Mouse (Mus musculus): ENCODE measurements around the gene Hip1. TPM values are rescaled to one million over a fixed set of nuclear protein-coding genes. Genes with fewer than 3 reads are reported as not detected.
A peak's percentile ranks its signal among the peaks of the same experiment; 100 is the strongest.

Hip1 gene
- 8.0 and 8.1 TPM in 2 replicates for polyA plus RNA-seq (2016; fragmentation: Nextera tagmentation; extraction: Ambion mirVana)

DNA sequence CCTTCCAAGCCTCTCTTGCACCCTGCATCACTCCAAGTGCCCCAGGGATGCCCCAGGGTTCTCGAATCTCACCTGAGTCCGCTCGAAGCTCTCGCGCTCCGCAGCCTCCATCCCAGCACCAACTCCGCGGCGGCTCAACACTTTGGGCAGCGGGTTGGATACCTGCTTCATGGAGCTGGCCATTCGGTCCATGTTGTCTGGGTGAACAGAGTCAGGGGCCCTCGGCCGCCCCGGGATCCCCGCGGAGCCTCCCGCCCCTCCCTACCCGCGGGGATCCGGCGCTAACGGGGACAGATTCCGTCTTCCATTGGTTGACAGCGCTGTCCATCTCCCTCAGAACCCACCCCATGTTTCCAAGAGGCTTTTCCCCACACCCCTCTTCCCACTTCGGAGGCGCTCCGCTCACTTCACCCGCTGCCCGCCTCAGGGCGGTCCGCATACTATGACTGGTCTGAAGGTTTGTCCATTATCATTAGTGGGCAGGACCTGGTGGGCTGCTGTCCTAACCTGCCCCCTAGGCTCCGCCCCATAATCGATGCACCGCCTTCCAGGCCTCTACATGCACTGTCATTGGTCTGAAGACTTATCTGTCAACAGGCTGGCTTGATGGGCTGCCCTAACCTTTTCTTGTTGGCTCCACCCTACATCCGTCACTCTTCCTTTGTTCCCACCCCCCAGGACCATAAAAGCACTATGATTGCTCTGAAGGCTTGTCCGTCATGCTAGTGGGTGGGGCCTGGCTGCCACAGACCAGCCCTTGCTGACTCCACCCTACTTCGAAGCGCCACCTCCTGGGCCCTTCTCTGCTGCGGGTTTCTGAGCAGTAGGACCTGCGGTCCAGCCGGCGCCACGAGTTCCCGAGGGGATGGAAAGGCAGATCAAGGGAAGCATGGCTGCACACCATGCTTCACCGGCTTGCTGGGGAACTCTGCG, at the start of gene Hip1:
Gene Hip1, minus strand, starts transcription at position 256 of the 933 bp plus-strand sequence.
- Histone ChIP-seq H3K9ac (peak within 1 kb of the TSS; percentile 53), H3K27ac (no peak within 1 kb of the TSS), H3K9me3 (replicated peaks) (no peaks in the 10 kb centered on the region), H3K4me2 (peak within 1 kb of the TSS; percentile 76), H3K4me3 (peak within 1 kb of the TSS; percentile 63), H3K4me1 (peaks cover 13% of the 10 kb centered on the region), H3K27me3 (replicated peaks) (peaks cover 34% of the 10 kb centered on the region), H3K36me3 (no peaks in the 10 kb centered on the region)
- peak; percentile 96 for ATAC-seq
- under 1% methylated on average over 46 of the region's 46 CpGs for WGBS (ENCODE audit: insufficient replicate concordance)

DNA sequence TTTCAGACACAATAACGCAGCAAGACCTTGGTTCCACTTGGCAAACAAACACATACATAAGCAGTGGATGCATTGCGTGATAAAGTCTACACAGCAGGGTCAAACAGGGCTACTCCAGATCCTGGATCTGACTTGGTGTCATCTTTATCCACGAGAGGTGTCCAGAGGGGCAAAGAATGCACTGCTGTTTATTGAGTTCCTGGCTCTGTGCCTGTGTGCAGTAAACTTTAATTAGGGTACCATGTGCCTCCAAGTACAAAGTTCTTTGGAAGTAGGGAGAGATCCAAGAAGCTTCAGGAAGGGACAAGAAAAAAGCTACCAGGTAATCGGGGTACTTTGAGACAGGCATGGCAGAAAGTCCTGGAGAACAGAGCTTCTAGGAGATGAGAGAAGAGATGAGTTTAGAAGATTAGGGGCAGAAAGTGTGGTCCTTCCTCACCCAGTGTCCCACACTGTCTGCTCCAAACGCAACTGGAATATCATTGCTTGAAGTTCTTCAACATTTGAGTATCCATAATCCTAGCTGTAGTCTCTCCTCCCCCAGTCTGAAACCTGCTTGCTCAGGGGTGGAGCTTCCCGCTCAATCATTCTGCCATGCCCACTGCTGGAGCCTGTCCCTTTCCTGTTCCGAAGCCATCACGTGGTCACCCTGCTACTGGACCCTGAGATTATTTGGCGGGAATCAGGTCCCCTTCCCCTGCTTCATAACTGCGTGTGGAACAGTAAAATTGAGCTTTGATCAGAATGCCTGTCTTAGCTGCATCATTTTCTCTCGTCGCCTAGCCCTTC, 45.3 kb upstream of the Hip1 start:
- Histone ChIP-seq H3K27ac (no peak overlapping the region), H3K4me2 (no peak overlapping the region), H3K4me3 (no peak overlapping the region), H3K9me3 (replicated peaks) (no peaks in the 10 kb centered on the region; the same call in 1 of the 2 replicates), H3K36me3 (no peaks in the 10 kb centered on the region), H3K9ac (no peak overlapping the region), H3K4me1 (peaks cover 4% of the 10 kb centered on the region), H3K27me3 (replicated peaks) (no peaks in the 10 kb centered on the region)
- ATAC-seq = no peak
- WGBS (ENCODE audit: insufficient replicate concordance) = 60% methylated on average over 12 of the region's 12 CpGs

DNA sequence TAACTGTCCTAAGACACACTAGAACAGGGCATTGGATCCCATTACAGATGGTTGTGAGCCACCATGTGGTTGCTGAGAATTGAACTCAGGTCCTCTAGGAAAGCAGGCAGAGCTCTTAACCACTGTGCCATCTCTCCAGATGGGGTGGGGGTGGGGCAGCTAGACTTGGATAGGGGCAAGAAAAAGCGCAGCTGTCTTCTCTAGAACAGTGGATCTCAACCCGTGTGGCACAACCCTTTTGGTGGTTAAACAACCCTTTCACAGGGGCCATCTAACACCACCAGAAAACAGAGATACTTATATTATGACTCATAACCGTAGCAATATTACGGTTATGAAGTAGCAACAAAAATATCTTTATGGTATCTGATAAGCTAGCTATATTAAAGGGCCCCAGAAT, 42.8 kb upstream of the Hip1 start:
- 67% methylated on average over 4 of the region's 4 CpGs for WGBS (ENCODE audit: insufficient replicate concordance)
- H3K27ac ChIP-seq = no peak overlapping the region
- H3K9ac ChIP-seq = no peak overlapping the region
- no peak overlapping the region for H3K4me3 ChIP-seq
- ATAC-seq = no peak
- no peaks in the 10 kb centered on the region for H3K27me3 ChIP-seq (replicated peaks)
- H3K4me2 ChIP-seq = no peak overlapping the region
- H3K36me3 ChIP-seq = no peaks in the 10 kb centered on the region
- H3K4me1 ChIP-seq = peaks cover 4% of the 10 kb centered on the region
- H3K9me3 ChIP-seq (replicated peaks) = no peaks in the 10 kb centered on the region; the same call in 1 of the 2 replicates

DNA sequence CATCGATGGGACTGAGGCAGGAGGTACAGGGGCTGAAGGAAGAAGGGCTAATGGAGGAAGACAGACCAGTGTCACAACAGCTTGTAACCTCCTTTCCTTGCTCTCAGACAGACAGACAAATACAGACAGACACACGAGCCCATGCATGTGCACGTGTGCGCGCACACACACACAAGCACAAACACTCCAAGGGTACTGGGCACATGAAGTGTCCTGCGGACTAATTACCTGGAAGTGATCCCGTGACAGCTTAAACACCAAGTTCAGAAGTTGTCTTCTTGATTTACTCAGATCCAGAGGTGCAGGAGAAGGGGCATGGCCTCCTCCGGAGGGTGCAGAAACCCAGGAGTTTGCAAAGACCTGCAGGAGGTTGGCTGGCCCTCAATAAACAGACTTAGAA, 40.8 kb upstream of the Hip1 start:
- H3K27ac ChIP-seq = no peak overlapping the region
- H3K27me3 ChIP-seq (replicated peaks) = no peaks in the 10 kb centered on the region
- peaks cover 4% of the 10 kb centered on the region for H3K4me1 ChIP-seq
- 0 out of 2 replicates have a peak, but pooled peaks cover 3% of the 10 kb centered on the region for H3K9me3 ChIP-seq (replicated peaks)
- no peaks in the 10 kb centered on the region for H3K36me3 ChIP-seq
- no peak for ATAC-seq
- no peak overlapping the region for H3K4me2 ChIP-seq
- H3K4me3 ChIP-seq = no peak overlapping the region
- H3K9ac ChIP-seq = no peak overlapping the region
- 74% methylated on average over 8 of the region's 8 CpGs for WGBS (ENCODE audit: insufficient replicate concordance)

DNA sequence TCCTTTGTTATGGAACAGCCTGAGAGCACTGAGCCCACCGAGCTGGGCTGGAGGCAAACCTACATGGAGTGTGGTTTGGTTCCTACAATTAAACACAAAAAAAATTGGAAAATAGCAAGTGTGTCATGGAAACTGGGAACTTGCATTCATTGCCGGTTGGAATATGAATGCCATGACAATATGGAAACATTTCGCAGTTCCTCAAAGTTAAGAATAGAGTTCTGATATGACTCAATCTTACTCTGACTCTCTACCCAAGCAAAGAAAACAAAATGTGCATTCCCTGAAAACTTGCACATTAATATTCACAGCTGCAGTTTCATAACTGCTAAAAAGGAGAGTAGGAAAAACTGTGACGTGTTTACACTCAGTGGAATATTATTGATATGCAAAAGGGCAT, 37.4 kb upstream of the Hip1 start:
- peaks cover 4% of the 10 kb centered on the region for H3K4me1 ChIP-seq
- no peak overlapping the region for H3K4me2 ChIP-seq
- no peak overlapping the region for H3K9ac ChIP-seq
- H3K27me3 ChIP-seq (replicated peaks) = no peaks in the 10 kb centered on the region
- no peak for ATAC-seq
- 64% methylated on average over 4 of the region's 4 CpGs for WGBS (ENCODE audit: insufficient replicate concordance)
- H3K4me3 ChIP-seq = no peak overlapping the region
- H3K36me3 ChIP-seq = no peaks in the 10 kb centered on the region
- H3K27ac ChIP-seq = no peak overlapping the region
- H3K9me3 ChIP-seq (replicated peaks) = 0 out of 2 replicates have a peak, but pooled peaks cover 3% of the 10 kb centered on the region

DNA sequence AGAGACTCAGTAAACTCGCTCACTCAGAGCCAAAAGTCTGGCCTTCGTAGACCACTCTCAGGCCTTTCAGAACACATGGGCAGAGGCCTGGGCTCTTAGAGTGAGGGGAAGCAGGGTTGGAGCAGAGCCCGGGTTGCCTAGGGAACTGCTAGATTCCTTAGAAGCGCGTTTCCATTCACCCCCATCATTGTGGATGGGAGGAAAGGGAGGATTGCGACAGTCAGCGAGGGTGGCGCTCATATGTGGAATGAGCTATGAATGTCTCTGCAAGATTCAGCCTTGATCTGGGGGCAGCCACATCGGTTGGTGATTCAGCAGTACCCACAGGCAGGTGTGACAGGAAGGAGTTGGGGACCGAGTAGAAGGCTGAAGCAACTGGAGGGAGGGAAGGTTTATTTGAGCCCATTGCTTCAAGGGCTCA, 34.4 kb upstream of the Hip1 start:
- no peak overlapping the region for H3K4me3 ChIP-seq
- no peak for ATAC-seq
- H3K36me3 ChIP-seq = no peaks in the 10 kb centered on the region
- H3K4me1 ChIP-seq = no peaks in the 10 kb centered on the region
- no peak overlapping the region for H3K4me2 ChIP-seq
- H3K27me3 ChIP-seq (replicated peaks) = no peaks in the 10 kb centered on the region; the same call in 1 of the 2 replicates
- WGBS (ENCODE audit: insufficient replicate concordance) = 72% methylated on average over 10 of the region's 10 CpGs
- 0 out of 2 replicates have a peak, but pooled peaks cover 3% of the 10 kb centered on the region for H3K9me3 ChIP-seq (replicated peaks)
- no peak overlapping the region for H3K9ac ChIP-seq
- H3K27ac ChIP-seq = no peak overlapping the region

DNA sequence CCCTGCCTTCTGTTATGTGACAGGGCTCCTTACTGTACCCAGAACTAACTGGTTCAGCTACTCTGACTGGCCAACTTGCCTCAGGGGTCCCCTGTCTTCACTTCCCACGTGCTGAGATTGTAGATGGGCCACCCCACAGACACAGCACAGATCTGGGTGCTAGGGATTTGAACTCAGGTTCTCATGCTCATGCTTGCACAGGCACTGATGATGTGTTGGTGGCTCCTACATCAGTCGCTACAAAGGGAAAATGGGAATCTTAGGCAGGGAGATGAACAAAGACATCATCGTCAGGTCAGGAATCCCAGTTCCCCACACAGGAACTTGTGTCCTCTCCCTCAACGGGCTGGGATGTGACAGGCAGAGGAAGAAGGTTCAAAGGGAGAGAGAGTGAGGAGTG, 31.1 kb upstream of the Hip1 start:
- no peak for ATAC-seq
- Histone ChIP-seq H3K36me3 (no peaks in the 10 kb centered on the region), H3K4me1 (no peaks in the 10 kb centered on the region), H3K9ac (no peak overlapping the region), H3K9me3 (replicated peaks) (0 out of 2 replicates have a peak, but pooled peaks cover under 1% of the 10 kb centered on the region), H3K27me3 (replicated peaks) (peaks cover 9% of the 10 kb centered on the region), H3K4me2 (no peak overlapping the region), H3K4me3 (no peak overlapping the region), H3K27ac (no peak overlapping the region)
- WGBS (ENCODE audit: insufficient replicate concordance) = 52% methylated on average over 4 of the region's 4 CpGs

DNA sequence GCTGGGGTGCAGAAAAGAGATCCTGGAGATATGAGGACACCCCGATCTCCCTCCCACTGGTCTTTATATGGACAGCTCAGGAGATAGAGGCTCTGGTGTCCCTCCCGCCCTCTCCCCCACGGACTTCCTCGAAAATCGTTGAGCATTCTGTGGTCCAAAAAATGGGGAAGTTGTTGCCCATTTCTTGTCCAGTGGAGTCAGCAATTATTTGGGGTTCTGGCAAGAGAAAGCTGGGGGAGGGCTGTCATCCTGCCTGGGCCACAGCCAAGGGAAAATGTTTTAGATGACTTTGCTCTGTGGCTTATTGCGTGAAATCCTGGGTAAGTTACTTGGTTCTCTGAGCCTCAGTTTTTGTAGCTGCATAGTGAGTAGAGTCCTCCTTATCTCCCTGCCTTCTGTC, 28.1 kb upstream of the Hip1 start, which contains the start of gene Ccl24:
Gene Ccl24, minus strand, starts transcription at position 44 of the 400 bp plus-strand sequence.
- Histone ChIP-seq H3K9ac (no peak within 1 kb of the TSS), H3K4me2 (no peak within 1 kb of the TSS), H3K4me1 (no peaks in the 10 kb centered on the region), H3K9me3 (replicated peaks) (no peaks in the 10 kb centered on the region), H3K4me3 (no peak within 1 kb of the TSS), H3K27me3 (replicated peaks) (peaks cover 9% of the 10 kb centered on the region), H3K36me3 (no peaks in the 10 kb centered on the region), H3K27ac (no peak within 1 kb of the TSS)
- 34% methylated on average over 6 of the region's 6 CpGs for WGBS (ENCODE audit: insufficient replicate concordance)
- ATAC-seq = no peak

DNA sequence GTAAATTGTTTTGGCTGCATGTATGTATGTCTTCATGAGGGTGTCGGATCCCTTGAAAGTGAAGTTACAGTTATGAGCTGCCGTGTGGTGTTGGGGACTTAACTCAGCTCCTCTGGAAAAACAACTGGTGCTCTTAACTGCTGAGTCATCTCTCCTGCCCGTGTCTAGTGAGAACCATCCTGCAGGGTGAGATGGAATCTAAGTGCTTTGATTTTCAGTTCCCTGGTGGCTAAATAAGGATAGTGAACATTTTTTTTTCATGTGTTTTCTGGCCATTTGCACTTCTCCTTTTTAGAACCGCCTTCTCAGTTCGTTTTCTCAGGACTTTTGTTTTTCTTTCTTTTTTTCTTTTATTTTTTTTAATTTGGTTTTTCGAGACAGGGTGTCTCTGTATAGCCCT, 23.8 kb upstream of the Hip1 start:
- H3K4me2 ChIP-seq = no peak overlapping the region
- 0 out of 2 replicates have a peak, but pooled peaks cover 5% of the 10 kb centered on the region for H3K4me1 ChIP-seq
- no peaks in the 10 kb centered on the region for H3K9me3 ChIP-seq (replicated peaks)
- ATAC-seq = no peak
- 41% methylated on average over 6 of the region's 6 CpGs for WGBS (ENCODE audit: insufficient replicate concordance)
- H3K4me3 ChIP-seq = no peak overlapping the region
- H3K36me3 ChIP-seq = no peaks in the 10 kb centered on the region
- H3K27ac ChIP-seq = no peak overlapping the region
- no peak overlapping the region for H3K9ac ChIP-seq
- peaks cover 9% of the 10 kb centered on the region; the same call in 1 of the 2 replicates for H3K27me3 ChIP-seq (replicated peaks)

DNA sequence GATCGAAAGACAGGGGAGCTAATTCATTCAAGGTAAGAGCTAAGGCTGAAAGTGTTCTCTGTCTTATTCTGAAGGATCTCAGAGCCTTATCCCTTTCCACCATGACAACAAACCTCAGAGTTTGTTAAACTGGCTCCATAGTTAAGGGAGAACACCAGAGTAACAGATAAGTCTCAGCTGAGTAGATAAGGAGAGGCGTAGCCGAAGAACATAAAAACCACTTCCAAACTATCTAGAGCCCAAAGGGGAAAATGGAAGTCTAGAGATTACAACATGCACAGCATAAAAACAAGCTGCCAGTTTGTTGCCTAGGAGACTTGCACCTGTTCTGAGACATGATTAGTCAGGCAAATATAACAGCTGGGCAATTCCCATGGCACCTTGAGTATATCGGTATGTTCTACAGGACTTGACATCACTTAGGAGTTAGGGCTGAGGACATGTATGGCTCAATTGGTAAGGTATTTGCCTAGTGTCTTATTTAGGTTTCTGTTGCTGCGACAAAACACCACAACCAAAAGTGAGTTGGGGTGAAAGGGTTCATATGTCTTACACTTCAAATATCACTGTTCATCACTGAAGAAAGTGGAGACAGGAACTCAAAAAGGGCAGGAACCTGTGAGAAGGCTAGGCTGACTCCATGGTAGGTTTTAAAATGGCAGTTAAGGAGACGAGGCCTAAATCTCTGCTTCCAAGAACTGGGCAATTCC, 22.8 kb upstream of the Hip1 start:
- Histone ChIP-seq H3K9ac (no peak overlapping the region), H3K4me2 (no peak overlapping the region), H3K9me3 (replicated peaks) (no peaks in the 10 kb centered on the region), H3K4me3 (no peak overlapping the region), H3K27ac (no peak overlapping the region), H3K36me3 (no peaks in the 10 kb centered on the region), H3K27me3 (replicated peaks) (peaks cover 8% of the 10 kb centered on the region; the same call in 1 of the 2 replicates), H3K4me1 (0 out of 2 replicates have a peak, but pooled peaks cover 5% of the 10 kb centered on the region)
- whole genome bisulfite sequencing (ENCODE audit: insufficient replicate concordance) = 53% methylated on average over 6 of the region's 6 CpGs
- ATAC-seq = no peak

DNA sequence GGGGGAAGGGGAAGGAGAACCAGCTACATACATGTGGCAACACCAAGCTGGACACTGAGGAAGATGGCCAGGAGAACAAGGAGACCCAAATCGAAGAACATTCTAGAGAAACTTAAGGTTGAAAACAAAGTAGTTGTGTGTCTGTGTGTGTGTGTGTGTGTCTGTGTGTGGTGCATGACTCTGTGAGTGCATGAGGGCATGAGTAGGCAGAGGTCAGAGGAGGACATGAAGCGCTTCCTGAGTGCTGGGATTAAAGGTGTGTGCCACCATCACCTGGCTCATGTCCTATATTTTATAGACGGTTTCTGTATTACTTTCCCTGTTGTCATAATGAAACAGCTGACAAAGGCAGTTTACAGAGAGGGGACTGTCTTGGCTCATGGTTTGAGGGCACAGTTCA, 18.5 kb upstream of the Hip1 start, which contains the start of gene Ccl26:
Gene Ccl26, minus strand, starts transcription at position 101 of the 400 bp plus-strand sequence.
- no peak within 1 kb of the TSS for H3K27ac ChIP-seq
- no peak for ATAC-seq
- 74% methylated on average over 3 of the region's 3 CpGs for WGBS (ENCODE audit: insufficient replicate concordance)

More for the DNA sequence above, 18.5 kb upstream of the Hip1 start, which contains the start of gene Ccl26:
- no peak within 1 kb of the TSS for H3K9ac ChIP-seq
- no peak within 1 kb of the TSS for H3K4me2 ChIP-seq
- no peak within 1 kb of the TSS for H3K4me3 ChIP-seq
- H3K27me3 ChIP-seq (replicated peaks) = no peaks in the 10 kb centered on the region
- no peaks in the 10 kb centered on the region for H3K36me3 ChIP-seq
- H3K4me1 ChIP-seq = 0 out of 2 replicates have a peak, but pooled peaks cover 5% of the 10 kb centered on the region
- no peaks in the 10 kb centered on the region for H3K9me3 ChIP-seq (replicated peaks)

All from liver, embryonic 12.5 days (tissue).